Mouse (Mus musculus) cerebellum, adult 9-10 months (tissue): ENCODE data around the gene Rasgrp1.

Source experiments
- DNase-seq: peaks from one replicate; pipeline ENCODE4 v3.0.0; 2022

Rasgrp1 gene

GRCm38 (mm10) chr2:117331634-117332033 lies 11.2 kb downstream of the Rasgrp1 start:
- no peak for DNase-seq

- DNase-seq, result no peak
Measured at GRCm38 (mm10) chr2:117328521-117329285, 14.1 kb downstream of the Rasgrp1 start.

GRCm38 (mm10) chr2:117322399-117322798 lies 20.4 kb downstream of the Rasgrp1 start:
- DNase-seq, result no peak

GRCm38 (mm10) chr2:117321231-117321630 lies 21.6 kb downstream of the Rasgrp1 start:
- peak; percentile 6 for DNase-seq

- DNase-seq, result no peak
Measured at GRCm38 (mm10) chr2:117318991-117319390, 23.8 kb downstream of the Rasgrp1 start.

GRCm38 (mm10) chr2:117313586-117314235 lies 29.1 kb downstream of the Rasgrp1 start:
- no peak for DNase-seq

- DNase-seq, result no peak
Measured at GRCm38 (mm10) chr2:117312441-117312895, 30.3 kb downstream of the Rasgrp1 start.

- no peak for DNase-seq
Measured at GRCm38 (mm10) chr2:117312030-117312429, 30.8 kb downstream of the Rasgrp1 start.

GRCm38 (mm10) chr2:117311349-117311748 lies 31.5 kb downstream of the Rasgrp1 start:
- DNase-seq, result no peak

- DNase-seq, result no peak
Measured at GRCm38 (mm10) chr2:117309046-117309445, 33.8 kb downstream of the Rasgrp1 start.

GRCm38 (mm10) chr2:117307959-117308358 lies 34.8 kb downstream of the Rasgrp1 start:
- no peak for DNase-seq

GRCm38 (mm10) chr2:117304941-117305340 lies 37.9 kb downstream of the Rasgrp1 start:
- DNase-seq, result no peak

- no peak for DNase-seq
Measured at GRCm38 (mm10) chr2:117303391-117304350, 39.1 kb downstream of the Rasgrp1 start.

- no peak for DNase-seq
Measured at GRCm38 (mm10) chr2:117299596-117300448, 43.0 kb downstream of the Rasgrp1 start.

GRCm38 (mm10) chr2:117288291-117288690 lies 54.5 kb downstream of the Rasgrp1 start:
- DNase-seq, result peak; percentile 30

GRCm38 (mm10) chr2:117263786-117264408 lies 78.9 kb downstream of the Rasgrp1 start:
- peak; percentile 64 for DNase-seq

GRCm38 (mm10) chr2:117262184-117262583 lies 80.6 kb downstream of the Rasgrp1 start:
- no peak for DNase-seq

- no peak for DNase-seq
Measured at GRCm38 (mm10) chr2:117257617-117258016, 85.2 kb downstream of the Rasgrp1 start.

GRCm38 (mm10) chr2:117255415-117255814 lies 87.4 kb downstream of the Rasgrp1 start:
- no peak for DNase-seq

GRCm38 (mm10) chr2:117250001-117250510 lies 92.7 kb downstream of the Rasgrp1 start:
- DNase-seq, result no peak

GRCm38 (mm10) chr2:117249255-117250000 lies 93.4 kb downstream of the Rasgrp1 start, which contains the start of gene Fam98b:
Gene Fam98b, plus strand, starts transcription at chr2:117249739.
- peak; percentile 85 for DNase-seq
